In the genomic region with DNA sequence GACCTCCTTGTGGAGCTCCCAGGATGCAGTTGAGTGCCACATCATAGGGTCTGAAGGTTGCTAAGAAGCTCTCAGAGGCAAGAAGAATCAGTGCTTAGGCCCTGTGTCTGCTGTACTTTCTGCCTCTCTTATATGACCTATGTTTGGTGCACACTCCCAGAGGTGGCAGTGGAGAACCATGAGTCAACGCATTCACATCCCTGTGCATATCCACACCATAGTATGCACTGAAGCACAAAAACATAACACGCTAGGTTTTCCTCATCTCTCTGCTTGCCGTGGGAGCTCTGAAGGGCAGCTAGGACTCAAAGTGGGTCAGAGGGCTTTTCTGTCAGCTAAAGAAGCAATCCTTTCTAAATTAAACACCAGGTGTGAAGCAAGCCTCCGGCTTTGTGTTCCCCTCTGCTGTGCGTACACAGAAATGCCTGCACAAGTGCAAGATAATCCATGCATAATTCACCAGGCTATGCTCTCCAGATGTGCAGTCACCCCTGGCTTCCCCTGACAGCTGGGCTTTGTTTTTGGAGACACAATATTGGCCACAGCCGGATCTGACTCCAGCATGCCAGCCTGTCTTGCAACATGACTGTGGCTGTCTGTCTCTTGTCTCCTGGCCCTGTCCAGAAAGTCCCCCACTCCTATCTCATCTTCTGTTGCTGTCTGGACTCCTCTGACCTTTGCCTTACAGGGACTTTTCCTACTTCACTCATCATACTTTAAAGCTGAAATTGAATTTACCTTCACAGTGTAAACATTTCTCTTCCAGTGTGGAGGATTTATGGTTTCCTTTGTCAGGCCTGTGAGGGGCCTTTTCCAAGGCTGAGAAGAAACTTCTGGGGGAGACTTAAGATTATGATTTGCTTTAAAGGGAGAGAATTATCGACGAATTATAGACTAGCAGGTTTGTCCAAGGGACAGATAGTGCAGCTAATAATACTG, we compare ENCODE assay signal across 10 mouse cellular contexts.
A peak's percentile ranks its signal among the peaks of the same experiment; 100 is the strongest.
DNase-seq lines count a peak whose midpoint lies in the region; ATAC-seq and TF ChIP-seq lines count a peak whose summit lies in the region.
"Had no signal": no experiment of that assay in that cellular context is flagged by ENCODE, and none has a peak within 500 bp of the region (broad histone marks: within the 10 kb centered on the region; RNA-seq: fewer than 3 reads in every experiment).

No protein-coding gene starts in this region.

- no peak overlapping the region for H3K4me3 ChIP-seq in embryonic facial prominence, embryonic 14.5 days (ENCODE audit: low read depth, low read length)
- H3K4me3 ChIP-seq in intestine, embryonic 16.5 days (ENCODE audit: low read length) = no peak overlapping the region
- H3K4me3 ChIP-seq in midbrain, postnatal 0 days (ENCODE audit: low read depth, low read length) = no peak overlapping the region

- H3K9me3 ChIP-seq in embryonic facial prominence, embryonic 14.5 days (ENCODE audit: control insufficient read depth, low read length) = no peaks in the 10 kb centered on the region
- no peaks in the 10 kb centered on the region for H3K9me3 ChIP-seq in intestine, embryonic 16.5 days (ENCODE audit: control insufficient read depth, low read length)
- H3K9me3 ChIP-seq in midbrain, postnatal 0 days (ENCODE audit: low read length) = no peaks in the 10 kb centered on the region

- H3K9ac ChIP-seq in embryonic facial prominence, embryonic 14.5 days (ENCODE audit: low read depth, low read length) = no peak overlapping the region
- no peak overlapping the region for H3K9ac ChIP-seq in intestine, embryonic 16.5 days (ENCODE audit: low read depth, low read length)
- no peak overlapping the region for H3K9ac ChIP-seq in midbrain, postnatal 0 days (replicated peaks; ENCODE audit: low read length, poor library complexity, severe bottlenecking)

- peak; percentile 5 for DNase-seq in kidney, postnatal 14 days
- no peak for DNase-seq in kidney, postnatal 25 days
- DNase-seq in embryonic facial prominence, embryonic 14.5 days (ENCODE audit: low spot score) = peak; percentile 78
- DNase-seq in midbrain, postnatal 0 days (ENCODE audit: low spot score) = no peak
- no peak for DNase-seq in thymus, postnatal 10 days (ENCODE audit: low spot score in 2 of 2)
- DNase-seq in thymus, postnatal 0 days (ENCODE audit: low spot score) = no peak
- DNase-seq: adrenal gland, adult 2 months; cerebellum, postnatal 10 days had no signal

- H3K4me2 ChIP-seq in embryonic facial prominence, embryonic 14.5 days (ENCODE audit: low read depth, low read length) = no peak overlapping the region
- no peak overlapping the region for H3K4me2 ChIP-seq in intestine, embryonic 16.5 days (ENCODE audit: low read depth, low read length)
- H3K4me2 ChIP-seq in midbrain, postnatal 0 days (ENCODE audit: low read depth, low read length, poor library complexity, severe bottlenecking) = no peak overlapping the region

- TF ChIP-seq CTCF in midbrain, postnatal 0 days (IDR thresholded peaks at IDR 0.05) = peak; percentile 23; the same call in 1 of the 2 replicates

- H3K4me1 ChIP-seq in embryonic facial prominence, embryonic 14.5 days (ENCODE audit: control insufficient read depth, insufficient read depth, low read length) = no peaks in the 10 kb centered on the region
- peaks cover 8% of the 10 kb centered on the region for H3K4me1 ChIP-seq in intestine, embryonic 16.5 days (ENCODE audit: control insufficient read depth, insufficient read depth, low read length)
- H3K4me1 ChIP-seq in midbrain, postnatal 0 days (ENCODE audit: insufficient read depth, low read length) = no peaks in the 10 kb centered on the region

- H3K27me3 ChIP-seq in embryonic facial prominence, embryonic 14.5 days (replicated peaks; ENCODE audit: control insufficient read depth, insufficient read depth, low read length) = no peaks in the 10 kb centered on the region
- H3K27me3 ChIP-seq in intestine, embryonic 16.5 days (replicated peaks; ENCODE audit: control insufficient read depth, insufficient read depth, low read length) = no peaks in the 10 kb centered on the region
- no peaks in the 10 kb centered on the region for H3K27me3 ChIP-seq in midbrain, postnatal 0 days (ENCODE audit: insufficient read depth, low read length)

- H3K27ac ChIP-seq in embryonic facial prominence, embryonic 14.5 days (replicated peaks; ENCODE audit: low read depth, low read length) = no peak overlapping the region
- peak overlapping the region; percentile 31; the same call in 1 of the 2 replicates for H3K27ac ChIP-seq in intestine, embryonic 16.5 days (ENCODE audit: low read length)
- H3K27ac ChIP-seq in midbrain, postnatal 0 days (ENCODE audit: low read depth, low read length) = no peak overlapping the region

- H3K36me3 ChIP-seq in embryonic facial prominence, embryonic 14.5 days (ENCODE audit: control insufficient read depth, insufficient read depth, low read length) = no peaks in the 10 kb centered on the region
- H3K36me3 ChIP-seq in intestine, embryonic 16.5 days (ENCODE audit: control insufficient read depth, insufficient read depth, low read length) = no peaks in the 10 kb centered on the region
- no peaks in the 10 kb centered on the region for H3K36me3 ChIP-seq in midbrain, postnatal 0 days (ENCODE audit: insufficient read depth, low read length)

- 41% methylated on average over 8 of the region's 8 CpGs for WGBS in embryonic facial prominence, embryonic 14.5 days
- WGBS in intestine, embryonic 16.5 days = 38% methylated on average over 8 of the region's 8 CpGs
- WGBS in midbrain, postnatal 0 days = 54% methylated on average over 8 of the region's 8 CpGs

- peak; percentile 78; the same call in 1 of the 2 replicates for ATAC-seq in embryonic facial prominence, embryonic 14.5 days (ENCODE audit: low read depth)
- ATAC-seq in intestine, embryonic 16.5 days = peak; percentile 38
- no peak for ATAC-seq in midbrain, postnatal 0 days (ENCODE audit: low FRiP score)
- ATAC-seq in megakaryocyte-erythroid progenitor cell, adult 5-6 weeks (replicated peaks; ENCODE audit: low FRiP score, low TSS enrichment, poor library complexity, severe bottlenecking) = no peak

Comparison
In these comparisons a context has a peak if more than half of its experiments do, and no peak if none do; other contexts are left out.
1. DNase-seq: peak in kidney, postnatal 14 days (single experiment) and embryonic facial prominence, embryonic 14.5 days (single experiment); none in kidney, postnatal 25 days (0 of 2), midbrain, postnatal 0 days (single experiment), thymus, postnatal 10 days (0 of 2) and thymus, postnatal 0 days (single experiment).
2. ATAC-seq: peak in embryonic facial prominence, embryonic 14.5 days (single experiment) and intestine, embryonic 16.5 days (single experiment); none in midbrain, postnatal 0 days (single experiment) and megakaryocyte-erythroid progenitor cell, adult 5-6 weeks (single experiment).